Mouse (Mus musculus): ENCODE measurements around the gene Scn5a. TPM values are rescaled to one million over a fixed set of nuclear protein-coding genes. Genes with fewer than 3 reads are reported as not detected.

The Scn5a gene
- total RNA-seq (2021): 1 to 10 TPM; 5.0 to 5.4 TPM
- long read RNA-seq, experiment 1, partial matches to known transcripts: 0 of 1 reads
- long read RNA-seq, experiment 1, other reads (novel, unspliced or antisense): 1 of 1 reads
- long read RNA-seq, experiment 2, partial matches to known transcripts: 2 of 2 reads
- long read RNA-seq, experiment 2, other reads (novel, unspliced or antisense): 0 of 2 reads

DNA sequence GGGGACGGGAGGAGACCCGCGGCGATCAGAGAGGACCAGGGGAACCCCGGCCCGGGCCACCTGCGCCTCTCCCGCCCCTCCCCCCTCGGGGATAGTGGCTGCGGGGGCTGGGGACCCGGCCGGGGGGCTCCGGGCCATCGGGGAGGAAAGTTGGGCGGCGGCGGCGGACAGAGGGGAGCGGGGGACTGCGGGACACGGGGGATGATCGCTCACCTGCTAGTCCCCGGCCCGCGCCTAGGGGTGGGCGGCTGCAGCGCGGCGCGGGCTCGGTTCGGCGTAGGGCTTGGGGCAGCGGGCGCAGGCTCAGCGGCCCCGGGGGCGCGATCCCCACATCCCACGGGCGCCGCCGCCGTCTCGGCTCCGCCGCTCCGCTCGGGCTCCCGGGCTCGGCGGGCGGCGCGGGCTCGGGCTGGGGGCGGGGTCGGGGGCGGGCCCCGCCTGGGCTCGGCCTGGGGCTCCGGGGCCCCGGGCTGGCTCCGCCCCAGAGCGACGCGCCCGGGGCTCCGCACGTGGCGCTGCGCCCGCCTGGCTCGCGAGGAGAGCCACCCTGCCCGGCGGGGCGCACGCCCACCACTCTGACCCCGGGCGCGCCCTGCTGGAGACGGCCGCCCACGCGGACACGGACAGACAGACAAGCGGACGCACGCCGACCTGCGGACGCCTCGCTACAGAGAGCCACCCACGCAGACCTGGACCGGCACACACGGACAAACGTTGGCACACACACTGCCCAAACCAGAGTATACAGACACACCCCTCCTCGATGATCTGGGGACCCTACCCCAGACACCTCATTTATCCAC is at the start of gene Scn5a:
Gene Scn5a, minus strand, starts transcription at position 381 of the 803 bp plus-strand sequence.
- no peak for DNase-seq (ENCODE audit: low spot score in 2 of 2)

DNA sequence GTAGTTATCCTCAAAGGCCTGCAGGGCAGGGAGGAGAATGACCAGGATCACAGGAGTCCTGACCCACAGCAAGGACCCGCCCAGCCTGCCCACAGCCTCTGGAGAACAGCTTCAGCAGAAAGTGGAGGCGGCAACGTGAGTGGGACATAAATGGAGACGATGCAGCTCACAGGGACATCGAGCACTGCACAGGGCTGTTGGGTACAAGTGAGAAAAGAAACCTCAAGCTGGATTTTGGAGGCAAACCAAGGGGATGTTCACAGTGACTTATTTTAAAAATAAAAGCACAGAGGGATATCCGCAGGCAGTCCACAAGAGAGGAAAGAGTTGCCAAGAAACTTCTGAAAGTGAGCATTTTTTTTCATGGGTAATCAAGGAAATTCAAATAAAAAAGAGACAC is 48.4 kb upstream of the Scn5a start:
- DNase-seq (ENCODE audit: low spot score in 2 of 2): peak; percentile 10 to 41

DNA sequence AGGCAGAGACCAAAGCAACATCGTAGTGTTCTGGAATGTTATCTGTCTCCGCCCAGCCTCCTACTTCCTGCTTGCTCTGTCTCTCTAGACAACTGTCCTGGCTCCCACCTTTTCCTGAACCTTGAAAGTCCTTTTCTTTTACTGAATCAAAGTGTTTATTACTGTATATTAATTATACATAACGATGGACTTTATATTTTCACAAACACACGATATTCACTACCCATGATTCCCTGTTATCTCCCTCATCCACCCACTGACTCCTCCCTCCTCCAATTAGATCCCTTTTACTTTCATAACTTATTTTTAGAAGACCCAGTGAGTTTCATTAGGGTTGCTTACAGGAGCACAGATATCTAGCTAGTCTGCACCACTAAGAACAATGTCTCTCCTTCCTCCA is 45.3 kb upstream of the Scn5a start:
- DNase-seq (ENCODE audit: low spot score in 2 of 2): no peak

DNA sequence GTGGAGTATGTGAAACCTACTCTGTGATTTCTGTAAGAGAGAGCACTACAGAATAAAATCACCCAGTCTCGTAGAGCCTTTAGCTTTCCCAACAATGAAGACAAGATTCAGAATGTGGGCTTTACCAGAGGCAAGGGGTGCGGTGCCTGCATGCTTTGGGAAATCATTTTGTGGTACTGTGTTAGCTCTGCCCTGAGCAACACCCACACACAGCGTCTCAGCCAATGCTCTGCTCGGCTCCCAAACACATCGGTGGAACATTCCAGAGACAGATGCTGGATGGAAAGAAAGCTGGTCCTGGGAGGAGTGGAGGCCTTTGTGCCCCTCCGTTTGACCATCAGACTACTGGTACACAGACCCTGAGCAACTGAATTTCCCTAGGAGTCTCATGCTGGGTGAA is 36.0 kb upstream of the Scn5a start:
- DNase-seq (ENCODE audit: low spot score in 2 of 2): peak in 1 of 2 experiments; percentile 8

DNA sequence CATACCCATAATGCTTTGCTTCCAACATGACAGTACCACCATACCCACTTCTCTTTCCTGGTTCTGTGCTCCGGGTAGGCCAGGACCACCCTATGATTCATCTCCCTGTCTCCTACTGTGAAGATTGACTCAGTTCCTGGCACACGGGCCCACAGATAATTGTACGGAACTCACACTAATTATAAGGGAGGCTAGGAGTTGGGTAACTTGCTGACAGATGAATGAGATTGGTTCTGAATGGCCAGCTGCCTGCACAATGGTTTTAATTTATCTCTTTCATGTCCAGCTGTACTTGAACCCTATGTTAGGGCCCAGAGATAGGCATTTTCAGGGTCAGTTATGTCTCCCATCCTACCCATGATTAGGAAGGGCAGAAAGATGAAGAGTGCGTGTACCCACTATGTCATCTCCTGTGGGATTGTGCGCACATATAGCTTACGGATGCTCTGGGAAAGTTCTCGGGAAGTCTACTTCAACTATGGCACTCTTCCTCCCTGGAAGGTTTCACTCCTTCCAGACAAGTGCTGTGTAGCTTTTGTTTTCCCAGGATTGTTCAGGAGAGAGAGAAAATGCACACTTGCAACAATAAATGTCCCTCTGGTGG is 31.8 kb upstream of the Scn5a start:
- DNase-seq (ENCODE audit: low spot score in 2 of 2): no peak

- no peak for DNase-seq (ENCODE audit: low spot score in 2 of 2)
Observed at GRCm38 (mm10) chr9:119606906-119607305, 28.1 kb upstream of the Scn5a start.

GRCm38 (mm10) chr9:119604607-119605006 is 25.8 kb upstream of the Scn5a start:
- DNase-seq (ENCODE audit: low spot score in 2 of 2): no peak

DNA sequence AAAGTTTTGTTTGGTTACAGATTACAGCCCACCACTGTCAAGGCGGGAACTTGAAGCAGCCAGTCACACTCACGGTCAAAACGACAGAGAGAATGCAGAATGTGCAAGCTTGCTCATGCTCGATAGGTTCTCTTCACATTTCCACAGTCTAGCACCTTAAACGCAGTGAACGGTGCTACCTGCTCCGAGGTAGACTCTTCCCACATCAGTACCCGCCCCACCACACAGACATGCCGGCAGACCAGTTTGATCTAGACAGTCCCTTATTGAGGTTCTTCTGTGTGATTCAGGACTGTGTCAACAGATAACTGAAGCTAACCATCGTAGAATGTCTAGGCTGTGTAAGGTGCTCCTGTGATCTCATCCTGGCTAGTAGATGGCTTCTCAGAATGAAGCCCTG is 19.7 kb upstream of the Scn5a start:
- DNase-seq (ENCODE audit: low spot score in 2 of 2): no peak

GRCm38 (mm10) chr9:119597332-119597731 is 18.5 kb upstream of the Scn5a start:
- DNase-seq (ENCODE audit: low spot score in 2 of 2): no peak

- no peak for DNase-seq (ENCODE audit: low spot score in 2 of 2)
Observed at GRCm38 (mm10) chr9:119589592-119589991, 10.8 kb upstream of the Scn5a start.

DNA sequence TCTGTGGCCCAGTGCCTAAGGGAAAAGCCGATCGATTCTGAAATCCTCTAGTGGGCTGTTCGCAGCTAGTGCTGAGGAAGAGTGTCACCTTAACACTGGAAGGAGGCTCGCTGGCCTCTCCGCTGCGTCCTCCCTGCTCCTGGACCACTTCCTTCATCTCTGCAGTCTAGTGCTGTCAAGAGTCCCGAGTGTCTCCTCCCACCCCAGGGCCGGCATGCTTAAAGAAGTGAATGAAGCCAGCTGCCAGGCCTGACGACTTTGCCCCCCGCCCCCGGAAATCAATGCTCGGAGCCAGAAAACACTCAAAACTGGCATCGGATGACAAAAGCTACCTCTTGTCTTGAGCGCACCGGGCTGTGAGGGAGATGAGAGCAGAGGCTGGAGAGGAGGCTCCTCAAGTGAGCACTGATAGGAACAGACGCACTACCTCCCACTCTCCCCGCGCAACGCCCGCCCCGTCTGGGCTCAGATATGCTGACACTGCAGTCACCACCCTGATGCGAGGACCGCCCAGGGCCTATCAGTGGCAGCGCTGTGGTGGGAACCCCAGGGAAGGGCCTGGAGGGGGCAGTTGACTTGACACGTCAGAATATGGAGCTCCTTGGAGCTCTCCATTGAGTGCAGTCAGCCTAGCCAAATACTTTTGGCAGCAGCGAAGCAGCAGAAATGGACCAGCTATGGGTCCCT is 10.1 kb upstream of the Scn5a start:
- no peak for DNase-seq (ENCODE audit: low spot score in 2 of 2)

- peak; percentile 77 to 82 for DNase-seq (ENCODE audit: low spot score in 2 of 2)
Observed at GRCm38 (mm10) chr9:119580668-119581067, 1.9 kb upstream of the Scn5a start.

DNA sequence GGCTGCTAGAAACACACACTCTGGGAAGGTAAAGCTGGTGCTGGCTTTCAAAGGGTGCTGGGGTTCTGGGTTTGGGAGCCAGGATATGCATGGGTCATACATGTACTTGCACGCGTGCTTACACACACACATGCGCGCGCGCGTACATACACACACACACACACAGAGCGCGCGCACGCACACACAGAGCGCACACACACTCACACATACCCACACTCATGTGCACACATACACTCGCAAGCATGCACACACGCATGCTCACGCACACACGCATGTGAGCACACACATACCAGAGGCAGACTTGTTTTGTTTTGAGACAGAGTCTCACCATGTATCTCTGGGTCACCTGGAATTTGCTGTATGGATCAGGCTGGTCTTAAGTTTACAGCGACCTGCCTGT is 1.4 kb upstream of the Scn5a start:
- DNase-seq (ENCODE audit: low spot score in 2 of 2): no peak

GRCm38 (mm10) chr9:119578311-119578635 is 543 bp downstream of the Scn5a start:
- no peak for DNase-seq (ENCODE audit: low spot score in 2 of 2)

DNA sequence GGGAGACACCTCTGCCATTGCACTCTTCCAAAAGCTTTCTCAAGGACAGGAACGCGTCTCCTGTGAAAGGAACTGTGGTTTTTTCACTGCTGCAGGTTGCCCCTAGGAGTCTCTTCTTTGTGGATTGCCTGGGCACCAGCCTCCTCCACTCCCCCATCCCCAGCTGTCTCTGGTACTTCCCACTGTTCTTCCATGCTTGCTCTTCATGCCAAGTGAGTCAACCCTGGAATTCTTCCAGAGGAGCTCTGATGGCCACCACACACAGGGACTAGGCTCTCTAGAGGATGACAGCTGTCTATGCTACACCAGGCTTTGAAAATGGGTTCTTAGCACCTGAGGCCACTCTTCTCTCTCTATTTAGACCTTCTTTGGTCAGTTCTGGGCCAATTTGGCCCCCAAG is 1.8 kb downstream of the Scn5a start:
- DNase-seq (ENCODE audit: low spot score in 2 of 2): peak; percentile 60 to 64

DNA sequence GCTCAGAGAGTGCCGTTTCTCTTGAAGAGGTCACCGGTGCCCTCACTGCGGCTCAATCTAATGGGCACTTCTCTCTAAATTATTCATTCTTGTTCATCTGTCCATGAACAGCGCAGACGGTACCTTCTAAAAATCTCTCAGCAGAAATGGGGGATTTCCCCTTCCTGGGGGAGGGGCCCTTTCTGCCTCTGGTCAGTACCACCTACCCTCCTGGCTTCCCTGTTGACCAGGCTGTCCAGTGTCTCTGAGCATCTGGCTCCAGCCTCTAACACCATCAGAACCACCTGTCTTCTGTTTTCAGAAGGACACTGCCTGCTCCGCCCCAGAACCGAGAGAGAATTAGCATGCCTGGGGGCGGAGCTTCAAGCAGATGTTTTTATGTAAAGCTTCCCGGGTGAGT is 3.1 kb downstream of the Scn5a start:
- no peak for DNase-seq (ENCODE audit: low spot score in 2 of 2)

- DNase-seq (ENCODE audit: low spot score in 2 of 2): no peak
Observed at GRCm38 (mm10) chr9:119574366-119574765, 4.5 kb downstream of the Scn5a start.

DNA sequence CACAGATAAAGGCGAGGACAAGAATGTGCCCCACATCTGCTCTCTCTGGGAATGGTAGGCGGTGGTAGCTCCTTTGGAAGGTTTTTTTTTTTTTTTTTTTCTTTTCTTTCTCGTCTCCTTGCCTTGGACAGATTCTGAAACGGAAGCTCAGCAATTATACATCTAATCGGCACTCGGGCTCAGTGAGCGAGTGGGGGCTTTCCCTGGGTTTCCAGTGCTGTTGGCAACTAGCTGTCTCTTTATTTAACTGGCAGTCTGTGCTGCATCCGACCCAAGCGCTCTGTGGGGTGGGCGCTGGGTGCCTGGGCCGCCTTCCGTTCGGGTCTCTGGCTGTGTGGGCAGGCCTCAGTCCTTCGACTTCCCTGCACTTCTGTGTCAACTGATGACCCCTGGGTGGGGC is 5.8 kb downstream of the Scn5a start:
- DNase-seq (ENCODE audit: low spot score in 2 of 2): no peak

DNA sequence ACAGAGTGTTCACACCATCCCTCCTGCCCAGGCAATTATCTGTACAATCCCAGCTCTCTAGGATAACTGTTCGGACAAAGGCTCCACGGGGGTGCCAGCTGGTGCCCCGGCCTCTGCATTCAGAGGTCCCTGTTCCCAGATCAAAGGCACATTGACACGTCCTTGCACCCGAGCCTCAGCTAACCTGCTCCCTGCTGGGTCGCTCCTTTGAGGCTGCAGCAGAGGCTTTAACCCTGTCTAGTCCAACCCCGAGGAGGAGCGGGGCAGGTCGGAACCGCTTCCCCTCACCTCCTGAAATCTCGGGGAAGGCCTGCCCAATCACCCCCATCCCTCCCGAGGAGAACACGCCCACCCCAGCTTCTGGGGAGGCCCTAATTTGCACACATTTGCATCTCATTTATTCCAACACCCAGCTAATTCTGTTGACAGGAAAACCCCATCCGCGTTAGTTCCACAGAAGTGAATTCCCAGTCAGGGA is 7.4 kb downstream of the Scn5a start:
- no peak for DNase-seq (ENCODE audit: low spot score in 2 of 2)

- no peak for DNase-seq (ENCODE audit: low spot score in 2 of 2)
Observed at GRCm38 (mm10) chr9:119570652-119571051, 8.2 kb downstream of the Scn5a start.

- no peak for DNase-seq (ENCODE audit: low spot score in 2 of 2)
Observed at GRCm38 (mm10) chr9:119568732-119569131, 10.1 kb downstream of the Scn5a start.

DNA sequence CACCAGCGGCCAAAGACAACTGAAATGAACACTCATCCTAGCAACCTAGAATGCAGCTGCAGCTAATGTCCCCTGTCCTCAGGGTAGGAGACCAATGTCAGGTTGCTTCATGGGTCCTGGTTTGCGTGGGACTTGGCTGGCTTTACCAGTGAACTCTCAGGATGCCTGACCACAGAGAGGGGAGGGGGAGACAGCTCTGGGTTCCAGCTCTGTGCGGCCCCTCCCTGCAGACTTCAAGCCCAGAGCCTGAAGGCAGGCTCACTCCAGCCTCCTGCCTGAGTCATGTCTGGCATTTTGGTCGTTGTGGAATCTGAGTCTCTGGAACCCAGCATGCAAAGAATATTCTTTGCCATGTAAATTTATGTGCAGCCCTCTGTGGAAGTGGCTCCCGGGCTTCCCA is 11.0 kb downstream of the Scn5a start:
- no peak for DNase-seq (ENCODE audit: low spot score in 2 of 2)

Data from left cerebral cortex, adult 18-20 months (tissue).